Comparison of ENCODE assay signal across 8 mouse cellular contexts in the genomic region with DNA sequence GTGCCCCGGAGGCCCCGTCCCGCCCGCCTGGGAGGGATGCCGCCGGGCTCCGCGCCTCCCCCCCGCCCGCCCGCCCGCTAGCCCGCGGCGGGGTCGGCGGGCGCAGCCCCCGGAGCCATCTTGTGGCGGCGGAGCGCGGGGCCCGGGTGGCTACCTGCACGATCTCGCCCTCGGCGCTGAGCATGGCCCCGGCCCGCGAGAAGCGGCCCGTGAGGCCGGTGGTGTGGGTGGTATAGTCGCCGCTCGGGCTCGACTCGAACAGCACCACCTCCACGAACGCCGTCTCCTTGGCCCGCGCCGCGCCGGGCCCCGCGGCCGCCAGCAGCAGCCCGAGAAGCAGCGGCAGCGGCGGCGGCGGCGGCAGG. TPM values are rescaled to one million over a fixed set of nuclear protein-coding genes. Genes with fewer than 3 reads are reported as not detected.
A peak's percentile ranks its signal among the peaks of the same experiment; 100 is the strongest.
DNase-seq lines count a peak whose midpoint lies in the region; ATAC-seq and TF ChIP-seq lines count a peak whose summit lies in the region.

No protein-coding gene starts in this region.

- H3K4me1 ChIP-seq in ES-E14 (ENCODE audit: control insufficient read depth in 2 of 2, insufficient read depth in 2 of 2, low read length in 2 of 2, poor library complexity in 1 of 2): peaks cover 0 to 4% of the 10 kb centered on the region in 2 experiments; a peak in 2 of 4 replicates
- H3K4me1 ChIP-seq in forebrain, embryonic 10.5 days: peaks cover 48% of the 10 kb centered on the region
- H3K4me1 ChIP-seq in midbrain, embryonic 12.5 days: peaks cover 28% of the 10 kb centered on the region

- intact Hi-C loops in left cerebral cortex, postnatal 4 days (cut with DNase I): loop anchor here (10.0 kb wide), 1 partner anchor 149 kb away; no protein-coding TSS in a partner anchor

- WGBS in forebrain, embryonic 10.5 days: 5% methylated on average over 55 of the region's 57 CpGs
- WGBS in midbrain, embryonic 12.5 days: under 1% methylated on average over 29 of the region's 57 CpGs

- H3K27ac ChIP-seq in ES-E14 (ENCODE audit: insufficient read depth, low read depth, low read length, poor library complexity, severe bottlenecking): no peak overlapping the region
- peak overlapping the region; percentile 96 for H3K27ac ChIP-seq in forebrain, embryonic 10.5 days
- H3K27ac ChIP-seq in midbrain, embryonic 12.5 days (replicated peaks): peak overlapping the region; percentile 74

- peak overlapping the region; percentile 78 for H3K4me2 ChIP-seq in midbrain, embryonic 12.5 days (replicated peaks)

- in situ Hi-C loops in ES-E14 (cut with MboI; ENCODE audit: low sequenced_read_pairs in 2 of 2, unreplicated experiment in 2 of 2): no loop called here

- DNase-seq in ES-E14 (ENCODE audit: low read depth, low spot score): no peak
- DNase-seq in adrenal gland, postnatal 10 days: peak; percentile 53
- peak; percentile 54 for DNase-seq in forebrain, embryonic 10.5 days (ENCODE audit: extremely low spot score, low spot score)
- peak; percentile 52 for DNase-seq in heart, postnatal 4 days
- DNase-seq in left cerebral cortex, postnatal 4 days: peak; percentile 41
- peak; percentile 30 to 76 for DNase-seq in spleen, postnatal 4 days (ENCODE audit: low spot score in 2 of 2)

- H3K27me3 ChIP-seq in forebrain, embryonic 10.5 days (ENCODE audit: poor library complexity, severe bottlenecking): peaks cover 31% of the 10 kb centered on the region
- peaks cover 6% of the 10 kb centered on the region; the same call in 1 of the 2 replicates for H3K27me3 ChIP-seq in midbrain, embryonic 12.5 days

- peak; percentile 74 for ATAC-seq in midbrain, embryonic 12.5 days (ENCODE audit: low FRiP score, low read depth)
- no peak for ATAC-seq in megakaryocyte progenitor cell, adult 5-6 weeks (replicated peaks; ENCODE audit: poor library complexity)

- peak overlapping the region; percentile 93 to 95 for H3K4me3 ChIP-seq in ES-E14 (ENCODE audit: insufficient read depth in 1 of 2, low read depth in 1 of 2, low read length in 2 of 2, poor library complexity in 1 of 2, severe bottlenecking in 1 of 2)
- H3K4me3 ChIP-seq in forebrain, embryonic 10.5 days: peak overlapping the region; percentile 88
- H3K4me3 ChIP-seq in midbrain, embryonic 12.5 days: peak overlapping the region; percentile 81

- no peaks in the 10 kb centered on the region for H3K9me3 ChIP-seq in ES-E14 (ENCODE audit: control insufficient read depth, insufficient read depth, low read depth, low read length)
- no peaks in the 10 kb centered on the region for H3K9me3 ChIP-seq in forebrain, embryonic 10.5 days
- H3K9me3 ChIP-seq in midbrain, embryonic 12.5 days: no peaks in the 10 kb centered on the region

- H3K9ac ChIP-seq in ES-E14 (ENCODE audit: insufficient read depth, low read depth, low read length, poor library complexity, severe bottlenecking): peak overlapping the region; percentile 96
- H3K9ac ChIP-seq in midbrain, embryonic 12.5 days (replicated peaks): peak overlapping the region; percentile 82

- no peaks in the 10 kb centered on the region for H3K36me3 ChIP-seq in ES-E14 (ENCODE audit: control insufficient read depth, insufficient read depth, low read length, poor library complexity, severe bottlenecking)
- no peaks in the 10 kb centered on the region for H3K36me3 ChIP-seq in forebrain, embryonic 10.5 days (replicated peaks)
- no peaks in the 10 kb centered on the region for H3K36me3 ChIP-seq in midbrain, embryonic 12.5 days

TF ChIP-seq in ES-E14, 5 proteins besides CTCF, POLR2A, EP300 and RAD21:
- TF ChIP-seq ZC3H11A (IDR thresholded peaks at IDR 0.05; ENCODE audit: borderline replicate concordance, low read depth, low read length): no peak
- TF ChIP-seq CHD2 (IDR thresholded peaks at IDR 0.05; ENCODE audit: low read depth, low read length): no peak
- no peak for TF ChIP-seq ZNF384 (IDR thresholded peaks at IDR 0.05; ENCODE audit: low read depth, low read length)

RNA-seq across cellular contexts. Expression of gene Znrf3, which starts 0.4 kb away (rescaled TPM):
- total RNA-seq in ES-E14 (2012; rRNA removed): 15.4 and 19.1 TPM in 2 replicates
- total RNA-seq in adrenal gland, postnatal 10 days (2021): 10 to 100 TPM; 23.9 to 29.3 TPM
- 11.1 and 11.9 TPM in 2 replicates for polyA plus RNA-seq in forebrain, embryonic 10.5 days (2016; fragmentation: Nextera tagmentation; extraction: Ambion mirVana)
- total RNA-seq in heart, postnatal 4 days (2021): 10 to 100 TPM; 15.2 to 18.0 TPM
- total RNA-seq in left cerebral cortex, postnatal 4 days (2021): 10 to 100 TPM; 17.6 to 21.0 TPM
- polyA plus RNA-seq in midbrain, embryonic 12.5 days (2016; fragmentation: Nextera tagmentation; extraction: Ambion mirVana): 8.8 and 10.1 TPM in 2 replicates
- total RNA-seq in megakaryocyte progenitor cell, adult 5-6 weeks (2015): 4.7 and 9.3 TPM in 2 replicates
- 2.1 and 2.7 TPM in 2 replicates for total RNA-seq in megakaryocyte progenitor cell, adult 5-6 weeks (2017)
